Mouse (Mus musculus): ENCODE data around the gene Trim25. TPM values are rescaled to one million over a fixed set of nuclear protein-coding genes. Genes with fewer than 3 reads are reported as not detected.

The Trim25 gene
- polyA plus RNA-seq, 1 experiment from 2014 or later, result 23.2 TPM

DNA sequence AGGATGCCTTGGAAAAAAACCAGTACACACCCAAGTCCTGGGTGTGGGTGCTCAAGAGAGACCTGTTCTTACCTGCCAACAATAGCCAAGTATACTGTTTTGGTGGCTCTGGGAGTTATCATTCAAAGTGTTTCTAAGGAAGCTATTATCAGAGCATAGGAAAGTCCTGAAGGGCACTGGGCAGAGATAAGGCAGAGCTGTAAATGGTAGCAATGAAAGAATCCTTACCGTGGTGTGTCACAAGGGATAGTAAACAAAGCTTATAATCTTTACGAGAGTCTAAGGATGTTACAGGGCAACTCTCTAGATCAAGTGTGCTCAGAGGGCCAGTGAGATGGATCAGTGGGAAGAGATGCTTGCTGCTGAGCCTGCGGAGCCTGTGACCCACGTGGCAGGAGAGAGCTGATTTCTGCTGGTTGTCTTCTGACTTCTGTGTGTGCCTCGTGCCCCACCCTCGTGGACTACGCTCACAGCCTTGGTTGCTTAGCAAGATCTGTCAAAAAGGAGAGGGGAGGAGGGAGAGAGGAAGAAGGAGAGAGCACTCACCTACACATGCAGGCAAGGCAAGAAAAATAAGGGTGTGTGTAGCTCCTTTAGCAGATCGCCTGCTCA, 23.1 kb downstream of the Trim25 start:
- peak; percentile 71 for ATAC-seq (replicated peaks; ENCODE audit: low FRiP score, low TSS enrichment, low read depth)
- H3K27ac ChIP-seq (ENCODE audit: low read depth), result peak overlapping the region; percentile 23

DNA sequence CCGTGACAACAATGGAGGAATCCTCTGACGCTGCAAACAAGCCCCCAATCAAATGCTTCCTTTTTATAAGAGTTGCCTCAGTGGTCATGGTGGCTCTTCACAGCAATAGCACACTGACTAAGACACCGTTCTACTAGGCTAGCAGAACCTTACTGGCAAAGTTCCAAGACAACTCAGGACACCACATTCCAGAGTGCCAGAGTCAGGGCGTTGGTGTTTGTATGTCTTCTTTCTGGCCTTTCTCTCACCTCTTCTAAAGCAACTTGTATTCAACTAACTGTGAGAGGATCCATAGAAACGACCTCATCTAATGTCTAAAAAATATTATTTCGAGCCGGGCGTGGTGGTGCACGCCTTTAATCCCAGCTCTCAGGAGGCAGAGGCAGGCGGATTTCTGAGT, 24.3 kb downstream of the Trim25 start:
- WGBS, result 68% methylated on average over 10 of the region's 10 CpGs
- ATAC-seq (replicated peaks; ENCODE audit: low FRiP score, low TSS enrichment, low read depth) (no peak), DNase-seq (ENCODE audit: low spot score) (no peak)
- H3K4me1 ChIP-seq (replicated peaks; ENCODE audit: control insufficient read depth, insufficient read depth, low read length), result peaks cover 8% of the 10 kb centered on the region
- no peak overlapping the region for H3K4me2 ChIP-seq (ENCODE audit: low read length)
- no peak overlapping the region for H3K4me3 ChIP-seq (ENCODE audit: low read depth, low read length)
- H3K27me3 ChIP-seq (replicated peaks; ENCODE audit: control insufficient read depth, insufficient read depth, low read length), result no peaks in the 10 kb centered on the region
- H3K9ac ChIP-seq (ENCODE audit: low read length), result no peak overlapping the region
- H3K27ac ChIP-seq (ENCODE audit: low read depth), result peak overlapping the region; percentile 80; the same call in 1 of the 2 replicates
- H3K9me3 ChIP-seq (ENCODE audit: control insufficient read depth, low read length), result no peaks in the 10 kb centered on the region
- H3K36me3 ChIP-seq (ENCODE audit: control insufficient read depth, insufficient read depth, low read length), result peaks cover 9% of the 10 kb centered on the region

More for the DNA sequence above, 23.1 kb downstream of the Trim25 start:
- no peak overlapping the region for H3K4me2 ChIP-seq (ENCODE audit: low read length)
- H3K9me3 ChIP-seq (ENCODE audit: control insufficient read depth, low read length), result no peaks in the 10 kb centered on the region
- H3K27me3 ChIP-seq (replicated peaks; ENCODE audit: control insufficient read depth, insufficient read depth, low read length), result no peaks in the 10 kb centered on the region
- H3K36me3 ChIP-seq (ENCODE audit: control insufficient read depth, insufficient read depth, low read length), result peaks cover 13% of the 10 kb centered on the region
- WGBS, result 42% methylated on average over 8 of the region's 8 CpGs
- peak; percentile 62 for DNase-seq (ENCODE audit: low spot score)
- no peak overlapping the region for H3K4me3 ChIP-seq (ENCODE audit: low read depth, low read length)
- H3K9ac ChIP-seq (ENCODE audit: low read length), result no peak overlapping the region
- peaks cover 8% of the 10 kb centered on the region for H3K4me1 ChIP-seq (replicated peaks; ENCODE audit: control insufficient read depth, insufficient read depth, low read length)

DNA sequence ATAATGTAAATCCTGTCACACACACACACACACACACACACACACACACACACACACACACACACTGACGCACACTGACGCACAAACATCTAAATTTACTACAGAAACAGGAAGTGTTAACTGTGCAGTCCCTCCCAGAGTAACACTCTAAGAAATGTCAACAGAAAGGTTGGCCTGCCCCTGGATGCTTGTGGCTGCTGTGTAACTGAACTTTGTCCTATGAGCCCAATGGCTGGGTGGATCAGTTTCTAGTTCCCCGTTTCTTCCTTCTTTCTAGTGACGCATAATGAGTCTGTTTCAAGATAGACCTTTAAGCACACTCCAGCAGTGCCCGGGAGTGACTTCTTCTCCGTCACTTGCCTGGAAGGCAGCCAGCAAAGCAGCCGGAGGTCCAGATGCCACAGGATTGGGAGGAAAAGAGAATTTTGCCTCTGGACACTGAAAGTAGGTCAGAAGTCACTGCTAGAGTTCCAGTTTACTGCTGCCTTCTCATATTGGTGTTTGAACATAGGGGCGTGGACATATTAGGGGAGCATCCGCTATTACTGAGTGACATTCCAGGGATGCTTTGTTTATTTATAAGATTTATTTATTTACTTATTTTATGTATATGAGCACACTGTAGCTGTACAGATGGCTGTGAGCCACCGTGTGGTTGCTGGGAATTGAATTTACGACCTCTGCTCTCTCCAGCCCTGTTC, 25.2 kb downstream of the Trim25 start:
- peak overlapping the region; percentile 80 for H3K27ac ChIP-seq (ENCODE audit: low read depth)
- H3K4me3 ChIP-seq (ENCODE audit: low read depth, low read length), result no peak overlapping the region
- no peak overlapping the region for H3K9ac ChIP-seq (ENCODE audit: low read length)
- H3K36me3 ChIP-seq (ENCODE audit: control insufficient read depth, insufficient read depth, low read length), result peaks cover 2% of the 10 kb centered on the region; the same call in 1 of the 2 replicates
- ATAC-seq (replicated peaks; ENCODE audit: low FRiP score, low TSS enrichment, low read depth) (peak; percentile 54), DNase-seq (ENCODE audit: low spot score) (peak; percentile 83)
- 29% methylated on average over 11 of the region's 11 CpGs for WGBS
- H3K27me3 ChIP-seq (replicated peaks; ENCODE audit: control insufficient read depth, insufficient read depth, low read length), result no peaks in the 10 kb centered on the region
- H3K4me2 ChIP-seq (ENCODE audit: low read length), result peak overlapping the region; percentile 22
- H3K4me1 ChIP-seq (replicated peaks; ENCODE audit: control insufficient read depth, insufficient read depth, low read length), result peaks cover 8% of the 10 kb centered on the region
- H3K9me3 ChIP-seq (ENCODE audit: control insufficient read depth, low read length), result no peaks in the 10 kb centered on the region

DNA sequence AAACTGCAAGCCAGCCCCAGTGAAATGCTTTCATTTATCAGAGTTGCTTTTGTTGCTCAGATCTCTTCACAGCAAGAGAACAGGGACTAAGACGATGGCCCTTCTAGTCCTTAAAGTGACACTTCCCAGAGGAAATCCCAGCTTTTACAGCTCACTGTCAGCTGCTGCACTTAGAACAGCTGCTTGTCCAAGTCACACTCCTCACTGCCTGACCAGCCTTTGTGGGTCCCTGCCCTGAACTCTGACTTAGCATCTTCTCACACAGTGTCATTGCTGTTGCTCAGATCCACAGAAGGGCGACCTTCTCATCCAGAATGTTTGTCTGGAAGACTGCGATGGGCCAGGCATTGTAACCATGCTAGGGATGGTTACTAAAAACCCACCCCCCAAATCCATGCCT, 26.4 kb downstream of the Trim25 start:
- H3K27me3 ChIP-seq (replicated peaks; ENCODE audit: control insufficient read depth, insufficient read depth, low read length), result no peaks in the 10 kb centered on the region
- H3K4me3 ChIP-seq (ENCODE audit: low read depth, low read length), result no peak overlapping the region
- no peaks in the 10 kb centered on the region for H3K9me3 ChIP-seq (ENCODE audit: control insufficient read depth, low read length)
- H3K9ac ChIP-seq (ENCODE audit: low read length), result no peak overlapping the region
- H3K4me2 ChIP-seq (ENCODE audit: low read length), result no peak overlapping the region
- DNase-seq (ENCODE audit: low spot score) (no peak), ATAC-seq (replicated peaks; ENCODE audit: low FRiP score, low TSS enrichment, low read depth) (no peak)
- no peak overlapping the region for H3K27ac ChIP-seq (ENCODE audit: low read depth)
- H3K4me1 ChIP-seq (replicated peaks; ENCODE audit: control insufficient read depth, insufficient read depth, low read length), result peaks cover 8% of the 10 kb centered on the region
- 79% methylated on average over 3 of the region's 3 CpGs for WGBS
- no peaks in the 10 kb centered on the region for H3K36me3 ChIP-seq (ENCODE audit: control insufficient read depth, insufficient read depth, low read length)

DNA sequence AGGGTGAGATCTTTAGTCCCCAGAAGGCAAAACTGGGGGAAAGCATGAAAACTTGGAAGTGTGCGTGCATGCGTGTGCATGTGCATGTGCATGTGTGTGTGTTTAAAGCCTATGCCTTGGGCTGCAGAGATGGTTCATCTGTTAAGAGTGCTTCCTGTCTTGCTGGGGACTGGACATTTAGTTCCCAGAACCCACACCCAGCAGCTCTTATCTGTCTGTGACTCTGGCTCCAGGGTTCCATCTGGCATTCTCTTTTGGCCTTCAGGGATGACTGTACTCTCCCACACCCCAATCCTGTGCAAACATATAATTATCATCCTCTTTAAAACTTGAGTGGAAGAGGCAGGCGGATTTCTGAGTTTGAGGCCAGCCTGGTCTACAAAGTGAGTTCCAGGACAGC, 26.9 kb downstream of the Trim25 start:
- no peak for DNase-seq (ENCODE audit: low spot score)
- H3K9ac ChIP-seq (ENCODE audit: low read length), result no peak overlapping the region
- H3K36me3 ChIP-seq (ENCODE audit: control insufficient read depth, insufficient read depth, low read length), result no peaks in the 10 kb centered on the region
- H3K27ac ChIP-seq (ENCODE audit: low read depth), result no peak overlapping the region
- ATAC-seq (replicated peaks; ENCODE audit: low FRiP score, low TSS enrichment, low read depth), result no peak
- H3K4me1 ChIP-seq (replicated peaks; ENCODE audit: control insufficient read depth, insufficient read depth, low read length), result peaks cover 8% of the 10 kb centered on the region
- H3K27me3 ChIP-seq (replicated peaks; ENCODE audit: control insufficient read depth, insufficient read depth, low read length), result no peaks in the 10 kb centered on the region
- H3K4me2 ChIP-seq (ENCODE audit: low read length), result no peak overlapping the region
- no peak overlapping the region for H3K4me3 ChIP-seq (ENCODE audit: low read depth, low read length)
- 91% methylated on average over 3 of the region's 3 CpGs for WGBS
- H3K9me3 ChIP-seq (ENCODE audit: control insufficient read depth, low read length), result no peaks in the 10 kb centered on the region

DNA sequence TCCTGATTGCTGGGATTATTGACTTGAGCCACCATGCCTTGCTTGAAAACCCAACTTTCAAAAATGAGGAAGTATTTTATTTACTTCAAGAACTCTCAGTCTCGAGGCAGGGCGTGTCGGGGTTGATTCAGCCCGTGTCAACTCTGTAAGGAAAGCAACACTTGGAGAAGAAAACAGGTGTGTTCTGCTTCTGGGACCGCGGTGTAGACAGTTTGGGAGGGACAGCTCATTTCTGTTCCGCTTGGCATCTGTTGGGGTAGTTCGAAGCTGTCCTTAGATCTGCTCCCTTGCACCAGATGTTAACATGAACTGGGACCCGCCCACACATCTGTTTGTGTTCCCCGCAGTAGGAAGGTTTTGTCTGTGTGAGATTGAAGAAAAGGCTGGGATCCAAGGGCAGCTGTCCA, 28.8 kb downstream of the Trim25 start:
- H3K4me2 ChIP-seq (ENCODE audit: low read length), result no peak overlapping the region
- ATAC-seq (replicated peaks; ENCODE audit: low FRiP score, low TSS enrichment, low read depth) (no peak), DNase-seq (ENCODE audit: low spot score) (no peak)
- H3K27me3 ChIP-seq (replicated peaks; ENCODE audit: control insufficient read depth, insufficient read depth, low read length), result no peaks in the 10 kb centered on the region
- no peak overlapping the region for H3K4me3 ChIP-seq (ENCODE audit: low read depth, low read length)
- H3K9me3 ChIP-seq (ENCODE audit: control insufficient read depth, low read length), result no peaks in the 10 kb centered on the region
- H3K4me1 ChIP-seq (replicated peaks; ENCODE audit: control insufficient read depth, insufficient read depth, low read length), result peaks cover 8% of the 10 kb centered on the region
- H3K9ac ChIP-seq (ENCODE audit: low read length), result no peak overlapping the region
- H3K36me3 ChIP-seq (ENCODE audit: control insufficient read depth, insufficient read depth, low read length), result no peaks in the 10 kb centered on the region
- peak overlapping the region; percentile 11; the same call in 1 of the 2 replicates for H3K27ac ChIP-seq (ENCODE audit: low read depth)
- 72% methylated on average over 10 of the region's 10 CpGs for WGBS

DNA sequence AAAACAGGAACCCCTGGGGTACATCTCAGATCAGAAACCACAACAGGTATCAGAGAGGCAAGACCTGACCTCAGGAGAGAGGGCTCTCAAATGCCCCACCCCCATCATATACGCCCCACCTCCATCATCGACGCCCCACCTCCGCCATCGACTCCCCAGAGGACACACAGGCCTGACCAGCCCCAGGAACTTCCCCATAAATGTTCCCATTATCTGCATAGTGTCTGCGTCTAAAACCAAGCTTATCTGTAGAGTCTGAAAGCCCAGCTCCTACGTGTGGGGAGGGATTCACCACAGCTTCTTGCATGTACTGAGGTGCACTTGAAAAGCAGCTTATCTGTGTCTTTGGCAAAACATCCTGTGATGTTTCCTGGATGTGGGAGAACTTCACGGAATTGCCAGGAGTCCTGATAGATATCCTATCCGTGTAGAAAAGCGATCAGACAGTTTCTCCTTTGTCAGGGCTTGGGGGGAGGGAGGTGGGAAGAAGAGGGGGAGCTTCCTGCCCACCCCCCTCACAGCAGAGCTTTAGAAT, 29.8 kb downstream of the Trim25 start:
- WGBS, result 44% methylated on average over 10 of the region's 10 CpGs
- Histone ChIP-seq H3K4me1 (replicated peaks; ENCODE audit: control insufficient read depth, insufficient read depth, low read length) (peaks cover 8% of the 10 kb centered on the region), H3K27me3 (replicated peaks; ENCODE audit: control insufficient read depth, insufficient read depth, low read length) (no peaks in the 10 kb centered on the region), H3K4me3 (ENCODE audit: low read depth, low read length) (no peak overlapping the region), H3K4me2 (ENCODE audit: low read length) (no peak overlapping the region), H3K36me3 (ENCODE audit: control insufficient read depth, insufficient read depth, low read length) (no peaks in the 10 kb centered on the region), H3K9me3 (ENCODE audit: control insufficient read depth, low read length) (no peaks in the 10 kb centered on the region), H3K27ac (ENCODE audit: low read depth) (no peak overlapping the region; the same call in 1 of the 2 replicates), H3K9ac (ENCODE audit: low read length) (no peak overlapping the region)
- DNase-seq (ENCODE audit: low spot score) (no peak), ATAC-seq (replicated peaks; ENCODE audit: low FRiP score, low TSS enrichment, low read depth) (no peak)

DNA sequence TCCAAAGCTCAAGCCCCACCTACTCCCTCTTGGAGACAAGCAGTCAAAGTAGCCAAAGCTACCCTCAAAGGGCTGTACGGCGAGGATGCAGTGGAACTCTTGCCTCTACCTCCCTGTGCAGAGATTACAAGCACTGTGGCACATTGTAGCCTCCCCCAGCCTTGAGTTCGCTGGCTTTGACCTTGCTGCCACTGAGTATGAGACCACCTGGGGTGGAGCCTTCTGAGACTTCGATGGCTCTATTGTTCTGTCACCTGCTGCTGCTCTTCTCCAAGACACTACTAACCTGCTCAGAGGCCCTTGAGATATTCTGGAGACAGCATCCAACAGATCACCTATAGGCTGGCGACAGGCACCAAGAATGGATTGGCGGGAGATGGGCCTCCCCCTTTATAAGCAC, 31.4 kb downstream of the Trim25 start:
- Histone ChIP-seq H3K9ac (ENCODE audit: low read length) (no peak overlapping the region), H3K27me3 (replicated peaks; ENCODE audit: control insufficient read depth, insufficient read depth, low read length) (no peaks in the 10 kb centered on the region), H3K36me3 (ENCODE audit: control insufficient read depth, insufficient read depth, low read length) (no peaks in the 10 kb centered on the region), H3K4me3 (ENCODE audit: low read depth, low read length) (no peak overlapping the region), H3K9me3 (ENCODE audit: control insufficient read depth, low read length) (no peaks in the 10 kb centered on the region), H3K4me1 (replicated peaks; ENCODE audit: control insufficient read depth, insufficient read depth, low read length) (no peaks in the 10 kb centered on the region), H3K27ac (ENCODE audit: low read depth) (no peak overlapping the region), H3K4me2 (ENCODE audit: low read length) (no peak overlapping the region)
- 81% methylated on average over 6 of the region's 6 CpGs for WGBS
- DNase-seq (ENCODE audit: low spot score) (no peak), ATAC-seq (replicated peaks; ENCODE audit: low FRiP score, low TSS enrichment, low read depth) (no peak)
